Mouse (Mus musculus): ENCODE measurements around the gene Esp1.
"Not testable (repeated sequence)": the region's sequence is repeated elsewhere in the genome, so short reads cannot be mapped to it uniquely, and the experiment has no call there.

Gene Esp1

GRCm38 (mm10) chr17:40726820-40727219 lies at the start of gene Esp1:
TSS of gene Esp1 (plus strand) at chr17:40727120.
- no peak for DNase-seq

GRCm38 (mm10) chr17:40716273-40716672 lies 10.6 kb upstream of the Esp1 start:
- no peak for DNase-seq

GRCm38 (mm10) chr17:40717055-40717454 lies 9.9 kb upstream of the Esp1 start:
- DNase-seq: not testable (repeated sequence)

- no peak for DNase-seq
Measured at GRCm38 (mm10) chr17:40731296-40731695, 4.4 kb downstream of the Esp1 start.

- DNase-seq: no peak
Measured at GRCm38 (mm10) chr17:40731724-40732123, 4.8 kb downstream of the Esp1 start.

GRCm38 (mm10) chr17:40763662-40764061 lies 36.7 kb downstream of the Esp1 start:
- no peak for DNase-seq

GRCm38 (mm10) chr17:40767120-40767519 lies 40.2 kb downstream of the Esp1 start:
- no peak for DNase-seq

All from lung, postnatal 4 days (tissue).